Mouse (Mus musculus): ENCODE measurements around the gene Mybl2.

GRCm38 (mm10) chr2:163121353-163121660, 66.8 kb downstream of the Mybl2 start:
- TF ChIP-seq GATA1 (IDR thresholded peaks at IDR 0.05; ENCODE audit: borderline replicate concordance, low read length) = no peak
- TF ChIP-seq FLI1 (IDR thresholded peaks at IDR 0.05; ENCODE audit: low read length) = no peak
